Mouse (Mus musculus): Measurements from ENCODE around the gene Klhl35.
"Not testable (repeated sequence)": the region's sequence is repeated elsewhere in the genome, so short reads cannot be mapped to it uniquely, and the experiment has no call there.

The Klhl35 gene

DNA sequence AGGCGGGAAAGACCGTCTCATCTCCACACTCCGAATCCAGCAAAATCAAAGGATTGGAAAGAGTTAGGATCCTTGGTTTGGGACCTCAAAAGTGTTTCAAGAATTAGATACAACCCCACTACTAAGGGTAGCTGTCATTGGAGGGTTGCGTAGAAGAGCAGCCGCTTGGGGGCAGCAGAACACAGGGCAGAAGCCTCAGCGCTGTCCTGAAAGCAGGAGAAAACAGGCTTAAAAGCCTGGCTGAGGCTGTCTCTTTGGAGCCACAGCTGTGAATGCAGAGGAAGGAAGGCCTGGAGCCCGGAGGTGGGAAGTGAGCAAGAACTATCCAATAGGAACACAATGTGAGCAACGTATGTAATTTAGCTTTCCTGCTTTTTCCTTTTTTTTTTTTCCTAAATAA is 34.4 kb downstream of the Klhl35 start:
- peak; percentile 86 for DNase-seq (ENCODE audit: low read depth)

DNA sequence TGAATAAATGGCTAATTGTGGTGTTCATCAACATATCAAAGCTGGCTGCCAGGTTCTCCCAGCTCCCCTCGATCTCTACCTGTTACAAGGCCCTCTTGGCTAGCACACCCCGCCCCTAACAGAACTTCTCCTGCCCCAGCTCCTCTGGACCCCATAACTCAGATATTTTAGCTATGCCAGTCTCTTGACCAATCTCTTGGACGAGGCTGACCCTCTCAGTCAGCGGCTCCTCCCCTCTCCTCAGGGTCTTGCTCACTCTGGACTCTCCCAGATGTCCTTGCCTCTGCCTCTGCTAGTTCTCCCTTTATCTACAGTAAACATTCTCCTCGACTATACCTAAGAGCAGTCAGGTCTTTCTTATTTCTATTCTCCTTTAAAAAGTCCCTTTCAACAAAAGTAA is 34.9 kb downstream of the Klhl35 start:
- no peak for DNase-seq (ENCODE audit: low read depth)

DNA sequence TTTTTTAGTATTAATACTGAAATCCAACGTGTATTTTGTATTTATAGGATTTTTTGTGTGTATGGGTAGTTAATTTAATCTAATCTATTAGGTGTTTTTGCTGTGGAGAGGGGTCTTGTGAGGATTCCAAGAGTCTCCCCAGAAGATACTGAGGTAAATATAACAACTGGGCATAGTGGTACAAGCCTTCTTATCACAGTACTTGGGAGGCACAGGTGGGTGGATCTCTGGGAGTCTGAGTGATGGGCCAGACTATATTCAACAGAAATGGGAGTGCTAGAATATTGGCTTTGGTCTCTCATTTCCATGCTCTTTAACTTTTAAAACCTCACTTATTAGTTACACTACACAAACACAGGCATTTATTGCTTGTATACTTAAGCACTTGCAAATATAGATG is 35.3 kb downstream of the Klhl35 start:
- no peak for DNase-seq (ENCODE audit: low read depth)

DNA sequence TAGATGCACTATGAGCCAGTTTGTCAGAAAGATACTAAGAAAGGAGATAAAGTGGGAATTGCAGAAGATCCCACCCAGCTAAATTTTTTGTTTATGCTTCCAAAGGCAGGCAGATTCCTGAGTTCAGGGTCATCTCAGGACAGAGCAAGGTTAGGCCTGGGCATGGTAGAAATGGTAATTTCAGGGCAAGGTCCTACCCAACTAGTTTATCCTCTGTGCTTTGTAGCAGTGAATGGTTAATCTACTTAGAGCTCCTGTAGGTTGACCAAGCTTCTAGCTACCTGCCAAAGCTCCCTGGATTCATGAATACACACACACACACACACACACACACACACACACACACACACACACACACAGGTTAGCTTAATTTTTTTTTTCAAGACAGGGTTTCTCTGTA is 38.8 kb downstream of the Klhl35 start:
- no peak for DNase-seq (ENCODE audit: low read depth)

GRCm38 (mm10) chr7:99508187-99508586 is 42.4 kb downstream of the Klhl35 start:
- DNase-seq (ENCODE audit: low read depth): not testable (repeated sequence)

- no peak for DNase-seq (ENCODE audit: low read depth)
Measured at GRCm38 (mm10) chr7:99510087-99510501, 44.3 kb downstream of the Klhl35 start.

GRCm38 (mm10) chr7:99516092-99516813 is 50.4 kb downstream of the Klhl35 start:
- no peak for DNase-seq (ENCODE audit: low read depth)

GRCm38 (mm10) chr7:99516814-99517157 is 51.0 kb downstream of the Klhl35 start:
- no peak for DNase-seq (ENCODE audit: low read depth)

DNA sequence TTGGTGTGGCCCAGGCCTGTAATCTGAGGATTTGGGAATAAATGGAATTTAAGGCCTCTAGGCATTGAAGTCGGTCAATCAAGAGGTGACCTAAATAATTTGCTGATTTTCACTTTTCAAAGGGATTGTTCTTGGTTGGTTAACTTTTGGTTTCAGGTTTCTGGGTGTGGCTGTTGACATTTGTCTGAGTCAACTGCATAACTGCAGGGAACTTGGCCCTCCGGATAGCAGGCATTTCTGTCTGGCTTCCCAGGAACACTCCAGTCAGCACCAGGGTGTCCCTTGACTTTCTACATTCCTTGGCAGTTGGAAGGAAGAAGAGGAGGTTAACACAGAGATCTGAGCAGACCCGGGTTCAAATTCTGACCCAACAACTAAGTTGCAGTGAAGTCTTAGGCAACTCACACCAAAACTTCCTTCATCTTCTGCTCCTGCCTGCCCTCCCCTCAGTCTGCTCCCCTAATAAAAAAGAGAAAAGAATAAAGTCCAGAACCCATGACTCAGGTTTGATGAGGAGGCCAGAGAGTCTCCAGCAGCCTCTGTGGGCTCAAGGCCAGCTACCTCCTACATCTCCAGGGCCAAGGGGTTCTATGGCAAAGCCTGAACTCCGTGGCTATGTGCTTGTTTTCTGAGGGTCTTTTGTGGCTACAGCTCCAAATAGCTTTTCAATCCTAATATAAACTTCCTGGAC is 53.3 kb downstream of the Klhl35 start:
- no peak for DNase-seq (ENCODE audit: low read depth)

- no peak for DNase-seq (ENCODE audit: low read depth)
Measured at GRCm38 (mm10) chr7:99523121-99523520, 57.3 kb downstream of the Klhl35 start.

Measured in naive thymus-derived CD4-positive, alpha-beta T cell, adult 2 months (primary cell).